Mouse (Mus musculus) cortical plate, adult 2 months (tissue): ENCODE measurements around the gene Selenof.

Source experiments
- CTCF ChIP-seq: fragments of 200-500 bp; IDR thresholded peaks from 2 replicates; pipeline ENCODE4 v1.5.1; 2011; ENCODE audit warnings: mild to moderate bottlenecking, control low read depth, low read length; ENCODE audit not compliant: insufficient read depth; ENCODE audit errors: extremely low read depth
- POLR2A ChIP-seq: fragments of 200-500 bp; IDR thresholded peaks from 2 replicates; pipeline ENCODE4 v1.6.1; 2011; ENCODE audit warnings: mild to moderate bottlenecking, low read length, control low read depth; ENCODE audit not compliant: insufficient read depth; ENCODE audit errors: extremely low read depth

GRCm38 (mm10) chr3:144608090-144608489 lies 38.0 kb downstream of the Selenof start:
- no peak for TF ChIP-seq CTCF
- no peak for TF ChIP-seq POLR2A
